Mouse (Mus musculus) large intestine, adult 2 months (tissue): ENCODE data around the gene Gpr39. TPM values are rescaled to one million over a fixed set of nuclear protein-coding genes. Genes with fewer than 3 reads are reported as not detected.
"Not testable (repeated sequence)": the region's sequence is repeated elsewhere in the genome, so short reads cannot be mapped to it uniquely, and the experiment has no call there.

ENCODE experiments used
- DNase-seq: peaks from one replicate; pipeline ENCODE4 v3.0.0-alpha.2; 2012; ENCODE audit warnings: low read depth, low spot score
- WGBS: fragments of 180-500 bp; shearing (Covaris S2); methylation state at CpG from one replicate; pipeline ENCODE4 v1.1.7; 2018; 5-methylcytosine and 5-hydroxymethylcytosine counted together
- polyA plus RNA-seq: library from polyadenylated mRNA; depleted of rRNA; stranded (reverse); fragments of >200 nt; gene quantifications from 2 replicates; pipeline ENCODE4 v1.2.3, GENCODE M21; 2012; rRNA removed

The Gpr39 gene
- polyA plus RNA-seq, result 9.2 and 32.7 TPM in 2 replicates

DNA sequence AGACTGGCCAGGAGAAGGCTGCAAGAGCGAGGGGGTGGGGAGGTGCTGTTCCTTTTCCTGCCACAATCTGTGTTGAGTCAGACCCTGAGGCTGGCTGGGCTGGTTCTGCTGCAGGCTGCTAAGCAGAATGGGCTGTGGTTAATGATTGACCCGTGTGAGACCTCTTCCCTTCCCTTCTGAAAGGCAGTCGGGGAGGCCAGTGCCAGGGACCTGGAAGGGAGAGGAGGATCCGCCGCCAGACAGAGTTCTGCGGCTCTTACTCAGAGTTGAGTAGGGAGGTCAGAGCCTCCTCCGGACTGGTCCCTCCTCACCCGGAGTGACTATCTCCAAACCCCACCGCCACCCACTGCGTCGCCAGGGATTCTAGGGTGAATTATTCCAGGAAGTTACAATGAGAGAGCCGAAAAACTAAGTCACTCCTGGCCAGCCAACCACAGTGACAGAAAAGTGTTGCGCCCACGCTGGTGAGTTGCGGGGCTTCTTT is at the start of gene Gpr39:
TSS of gene Gpr39 (plus strand) at position 206 of the 484 bp plus-strand sequence.
- peak; percentile 88 for DNase-seq
- 19% methylated on average over 15 of the region's 15 CpGs for WGBS

DNA sequence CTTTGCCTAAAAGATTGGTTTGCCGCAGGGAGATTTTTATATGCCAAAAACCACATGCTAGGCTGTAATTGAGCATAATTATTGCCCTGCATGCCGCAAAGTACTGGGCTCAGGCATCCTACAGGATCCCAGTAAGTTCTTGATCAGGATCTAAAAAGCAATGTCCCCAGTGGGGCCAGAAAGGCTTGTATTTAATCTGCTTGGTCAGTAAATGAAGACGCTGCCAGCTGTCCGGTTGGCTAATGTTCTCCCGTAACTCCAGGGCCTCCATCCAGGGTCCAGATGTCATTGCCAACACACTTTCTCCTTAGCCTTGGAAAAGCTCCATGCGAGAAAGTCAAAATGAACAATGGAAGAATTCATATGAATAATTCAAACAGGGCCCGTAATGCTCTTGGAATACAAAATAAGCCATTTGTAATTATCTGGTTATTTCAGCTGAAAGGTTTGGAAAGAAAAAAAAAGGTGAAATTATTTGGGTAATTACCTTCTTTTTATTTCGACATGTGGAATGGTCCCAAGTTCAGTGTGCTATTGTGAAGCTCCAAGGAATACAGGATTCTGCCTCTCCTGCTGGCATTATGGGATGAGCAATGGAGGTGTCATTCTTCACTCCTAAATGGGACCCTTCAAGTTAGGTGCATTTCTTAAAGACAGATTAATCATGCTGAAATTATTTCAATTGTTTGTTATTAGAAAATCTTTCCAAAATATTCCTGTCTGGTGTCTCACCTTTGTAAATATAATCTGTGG is 37.1 kb upstream of the Gpr39 start:
- DNase-seq, result no peak
- WGBS, result 85% methylated on average over 8 of the region's 8 CpGs

DNA sequence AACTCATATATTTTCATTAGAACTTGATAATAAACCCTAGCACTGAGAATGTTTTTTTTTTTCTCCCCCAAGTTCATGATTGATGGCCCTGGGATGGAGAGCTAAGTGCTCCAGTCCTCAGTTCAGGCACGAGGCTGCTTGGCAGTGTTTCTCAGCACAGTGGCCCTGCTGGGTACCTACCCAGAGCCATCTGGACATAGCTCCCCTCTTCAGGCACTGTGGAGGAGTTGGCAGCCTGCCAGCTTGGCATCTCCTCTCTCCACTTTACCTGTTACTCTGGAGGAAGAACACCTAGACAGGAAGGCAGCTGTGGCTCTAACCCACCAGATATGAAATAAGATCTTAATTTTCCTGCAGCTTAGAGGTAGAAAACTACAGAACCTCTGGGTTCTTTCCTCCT is 33.2 kb upstream of the Gpr39 start:
- 19% methylated on average over 1 of the region's 1 CpGs for WGBS
- DNase-seq, result no peak

DNA sequence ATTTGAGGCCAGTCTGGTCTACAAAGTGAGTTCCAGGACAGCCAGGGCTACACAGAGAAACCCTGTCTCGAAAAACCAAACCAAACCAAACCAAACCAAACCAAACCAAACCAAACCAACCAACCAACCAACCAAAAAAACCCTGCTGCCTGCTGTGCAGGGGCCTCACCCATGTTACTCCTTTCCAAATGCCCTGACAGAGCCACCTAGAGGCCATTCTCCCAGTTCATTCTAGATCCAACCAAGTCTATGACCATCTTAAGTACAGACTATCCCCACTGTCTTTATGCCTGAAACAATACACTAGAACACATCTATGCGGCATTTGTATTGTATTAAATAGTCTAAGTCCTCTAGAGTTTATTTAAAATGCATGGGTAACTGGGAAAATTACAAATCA is 30.0 kb upstream of the Gpr39 start:
- not testable (repeated sequence) for DNase-seq
- 90% methylated on average over 2 of the region's 2 CpGs for WGBS

DNA sequence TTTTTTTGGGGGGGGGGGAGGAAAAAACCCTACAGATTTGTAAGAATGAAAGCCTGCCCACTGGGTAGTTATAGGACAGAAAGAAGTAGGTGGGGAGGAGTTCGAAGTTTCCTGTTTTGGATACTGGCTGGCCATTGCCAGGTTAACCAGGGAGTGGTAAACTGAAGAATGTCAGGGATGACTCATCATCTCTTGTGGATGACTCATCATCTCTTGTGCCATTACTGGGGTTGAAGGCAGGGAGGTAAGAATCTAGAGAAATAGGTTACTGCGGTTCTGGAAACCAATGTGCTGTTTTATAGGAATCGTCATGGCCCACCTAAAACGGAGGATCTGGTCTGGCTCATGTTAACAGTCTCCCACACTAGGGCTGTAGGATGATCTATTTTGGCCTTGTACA is 28.8 kb upstream of the Gpr39 start:
- 91% methylated on average over 4 of the region's 4 CpGs for WGBS
- no peak for DNase-seq

DNA sequence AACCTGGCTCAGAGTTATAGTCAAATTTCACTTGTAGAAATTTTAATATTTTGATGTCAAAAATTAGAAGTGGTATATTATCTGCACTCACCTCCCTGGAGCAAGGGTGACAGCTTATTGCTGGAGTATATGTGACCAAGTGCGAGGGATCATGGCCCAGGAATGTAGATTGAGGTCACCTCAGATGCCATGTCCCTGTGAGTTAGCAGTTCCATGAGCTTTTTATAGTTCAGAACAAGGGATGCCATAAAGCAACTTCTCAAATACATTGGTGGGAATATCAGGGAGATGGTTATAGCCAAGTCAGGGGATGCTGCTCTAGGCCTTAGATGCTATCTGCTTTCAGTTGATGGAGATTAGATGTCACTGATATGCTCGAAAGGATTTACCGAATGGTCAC is 27.7 kb upstream of the Gpr39 start:
- WGBS, result 91% methylated on average over 3 of the region's 3 CpGs
- DNase-seq, result no peak

DNA sequence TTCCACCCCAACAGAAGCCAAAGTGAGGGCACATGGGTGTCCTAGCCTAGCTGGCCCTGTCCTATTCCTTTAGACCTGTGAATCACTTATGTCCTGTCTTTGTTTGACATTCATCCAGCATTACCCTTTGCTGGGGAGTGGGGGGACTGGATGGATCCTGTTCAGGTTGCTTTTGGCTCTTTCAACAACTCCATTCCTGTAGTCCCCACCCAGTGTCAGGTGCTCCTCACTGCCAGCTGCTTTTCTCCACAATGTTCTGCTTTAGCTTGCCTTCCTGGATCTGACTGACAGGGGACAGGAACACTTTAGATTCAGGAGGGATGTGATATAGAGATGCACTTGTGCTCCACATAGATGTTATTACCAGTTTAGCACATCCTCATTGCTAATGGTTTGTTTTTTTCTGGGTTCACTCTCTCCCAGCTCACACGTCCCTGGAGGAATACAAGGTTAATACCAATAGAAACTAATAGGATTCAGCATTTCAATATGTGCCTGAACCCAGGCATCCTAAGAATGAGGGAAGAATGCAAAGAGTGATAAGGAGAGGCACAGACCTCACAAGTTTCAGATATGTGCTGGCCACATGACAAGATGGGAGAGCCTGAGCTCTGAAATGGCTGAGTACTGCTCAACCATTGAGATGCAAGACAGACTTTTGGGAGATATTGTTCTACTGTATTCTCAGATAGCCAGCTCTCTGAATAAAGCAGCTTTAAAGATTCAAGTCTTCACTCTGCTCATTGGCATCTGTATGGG is 23.8 kb upstream of the Gpr39 start:
- DNase-seq, result no peak
- WGBS, result 82% methylated on average over 1 of the region's 1 CpGs

DNA sequence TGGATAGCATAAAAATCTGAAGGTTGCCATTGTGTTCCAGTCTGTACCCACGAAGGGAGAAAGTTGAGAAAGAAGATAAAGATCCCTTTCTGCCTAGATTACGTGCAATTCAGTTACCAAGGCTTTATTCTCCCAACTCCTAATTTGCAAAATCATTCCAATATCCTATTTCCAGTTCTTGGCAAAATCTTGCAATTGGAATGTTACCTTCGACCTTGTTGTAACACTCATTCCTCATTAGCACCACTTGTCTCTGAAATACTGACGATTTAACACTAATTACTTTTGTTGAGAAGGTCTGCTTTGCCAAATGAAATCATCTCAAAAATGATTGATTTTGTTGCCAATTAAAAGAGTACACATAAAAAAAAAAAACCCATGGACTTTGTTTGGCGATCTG is 19.4 kb upstream of the Gpr39 start:
- 81% methylated on average over 5 of the region's 5 CpGs for WGBS
- DNase-seq, result no peak

DNA sequence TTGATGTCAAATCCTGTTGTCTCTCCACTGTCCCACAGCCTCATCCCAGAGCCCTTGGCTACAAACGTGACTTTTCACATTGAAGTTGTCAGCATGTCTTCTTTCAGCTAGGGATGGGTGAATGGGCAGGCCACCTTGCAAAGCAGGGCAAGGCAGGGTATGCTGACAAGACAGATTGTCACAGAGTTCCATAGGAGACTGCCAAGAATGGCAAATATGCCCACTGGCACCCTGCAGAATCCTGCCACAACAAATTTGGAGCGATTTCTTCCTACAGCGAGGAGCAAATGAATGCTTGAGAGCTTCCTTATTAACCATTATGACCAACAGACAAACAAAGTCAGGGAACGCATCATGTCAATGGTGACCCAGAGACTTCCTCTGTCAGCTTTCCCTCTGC is 16.6 kb upstream of the Gpr39 start:
- no peak for DNase-seq
- 91% methylated on average over 4 of the region's 4 CpGs for WGBS

DNA sequence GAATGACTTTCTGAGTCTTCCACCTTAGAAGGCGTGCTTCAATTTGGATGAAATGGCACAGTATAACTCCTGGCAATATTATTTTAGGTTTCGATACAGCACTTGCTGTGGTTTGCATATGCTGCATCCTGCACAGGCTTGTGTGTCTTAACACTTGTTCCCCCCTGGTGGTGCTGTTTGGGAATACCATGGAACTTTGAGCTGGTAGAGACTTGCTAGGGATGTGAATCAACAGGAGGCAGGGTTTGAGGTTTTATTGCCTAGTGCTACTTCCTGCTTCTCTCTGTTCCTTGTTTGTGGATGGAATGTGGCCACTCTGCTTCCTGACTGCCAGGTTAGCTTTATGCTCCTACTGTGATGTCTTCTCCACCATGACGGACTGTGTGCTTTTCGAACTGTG is 15.9 kb upstream of the Gpr39 start:
- DNase-seq, result no peak
- 95% methylated on average over 4 of the region's 4 CpGs for WGBS

DNA sequence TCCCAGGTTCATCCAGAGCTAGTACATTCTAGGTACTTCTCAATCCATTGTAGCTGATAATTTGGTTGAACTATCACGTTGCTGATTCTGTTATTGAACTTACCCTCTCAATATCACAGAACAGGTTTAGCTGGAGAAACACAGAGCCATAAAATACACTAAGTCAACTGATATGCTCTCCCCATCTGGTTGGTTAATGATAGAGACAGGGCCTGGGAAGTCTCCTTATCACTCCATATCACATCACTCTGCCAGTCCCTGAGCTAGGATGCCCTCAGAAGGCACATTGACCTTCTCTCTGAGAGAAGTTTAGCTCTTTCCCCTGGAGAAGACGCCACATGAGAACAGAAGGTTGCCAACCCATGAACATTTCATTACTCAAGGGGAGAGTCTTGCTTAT is 14.7 kb upstream of the Gpr39 start:
- no peak for DNase-seq
- 46% methylated on average over 2 of the region's 2 CpGs for WGBS

DNA sequence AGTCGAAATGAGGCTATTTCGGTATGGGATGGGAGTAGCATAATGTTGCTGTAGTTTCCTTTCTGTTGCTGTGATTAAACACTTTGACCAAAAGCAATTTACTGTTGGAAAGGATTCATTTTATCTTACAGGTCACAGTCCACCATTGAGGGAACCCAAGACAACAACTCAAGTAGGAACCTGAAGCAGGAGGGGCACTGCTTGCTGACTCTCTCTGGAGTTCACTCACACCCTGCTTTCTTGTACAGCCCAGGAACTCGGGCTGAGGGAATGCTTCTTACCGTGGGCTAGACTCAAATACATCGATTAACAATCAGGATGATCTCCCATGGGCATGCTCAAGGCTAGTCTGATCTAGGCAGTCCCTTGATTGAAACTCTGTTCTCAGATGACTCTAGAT is 14.1 kb upstream of the Gpr39 start:
- DNase-seq, result no peak
- WGBS, result 77% methylated on average over 5 of the region's 5 CpGs

DNA sequence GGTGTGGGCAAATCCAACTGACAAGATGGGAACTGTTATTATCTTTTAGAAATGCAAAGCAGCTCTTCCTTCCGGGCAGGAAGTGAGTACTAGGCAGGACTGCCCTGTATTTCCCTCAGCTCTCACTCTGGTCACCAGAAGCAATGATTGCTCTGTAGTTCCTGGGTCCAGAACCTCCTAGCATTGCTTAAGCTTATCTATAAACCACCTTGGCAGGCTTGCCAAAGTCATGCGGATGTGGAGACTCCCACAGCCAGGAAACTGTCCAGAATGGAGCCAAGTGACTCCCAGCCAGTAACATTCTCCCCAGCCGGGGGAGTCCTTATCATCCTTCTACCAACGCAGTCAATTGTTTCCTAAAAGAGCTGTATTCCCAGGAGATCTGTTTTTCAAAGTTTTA is 13.7 kb upstream of the Gpr39 start:
- WGBS, result 26% methylated on average over 4 of the region's 4 CpGs
- DNase-seq, result no peak

DNA sequence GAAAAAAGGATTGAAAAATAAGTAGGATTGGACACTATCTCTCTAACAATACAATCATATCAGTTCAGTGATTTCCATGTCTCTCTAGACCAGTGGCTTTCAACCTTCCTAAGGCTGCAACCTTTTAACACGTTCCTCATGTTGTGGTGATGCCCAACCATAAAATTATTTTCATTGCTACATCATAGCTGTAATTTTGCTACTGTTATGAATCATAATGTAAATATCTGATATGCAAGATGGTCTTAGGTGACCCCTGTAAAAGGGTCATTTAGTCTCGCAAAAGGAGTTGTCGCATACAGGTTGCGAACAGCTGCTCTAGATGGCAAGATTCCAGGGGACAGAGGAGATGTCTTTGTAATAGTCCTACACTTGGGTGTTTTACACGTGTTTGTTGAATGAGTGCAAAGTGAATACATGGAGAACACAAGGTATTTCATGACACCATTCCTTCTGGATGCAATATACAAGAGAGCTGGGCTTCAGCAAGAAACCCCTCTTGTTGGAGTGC is 11.6 kb upstream of the Gpr39 start:
- no peak for DNase-seq
- 28% methylated on average over 5 of the region's 5 CpGs for WGBS

DNA sequence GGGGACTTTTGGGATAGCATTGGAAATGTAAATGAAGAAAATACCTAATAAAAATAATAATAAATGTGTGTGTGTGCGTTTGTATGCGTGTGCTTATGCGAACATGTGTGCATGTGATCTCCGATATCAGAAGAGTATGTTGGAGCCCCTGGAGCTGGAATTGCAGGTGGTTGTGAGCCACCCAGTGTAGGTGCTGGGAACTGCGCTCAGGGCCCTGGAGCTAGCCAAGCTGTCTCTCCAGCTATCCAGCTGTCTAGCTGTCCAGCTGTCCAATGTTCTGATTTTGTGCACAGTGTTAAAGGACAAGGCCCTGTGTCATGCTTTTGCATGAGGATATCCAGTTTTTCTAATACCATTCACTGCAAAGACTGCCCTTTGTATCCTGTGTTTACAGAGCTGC is 7.8 kb upstream of the Gpr39 start:
- 79% methylated on average over 5 of the region's 5 CpGs for WGBS

DNA sequence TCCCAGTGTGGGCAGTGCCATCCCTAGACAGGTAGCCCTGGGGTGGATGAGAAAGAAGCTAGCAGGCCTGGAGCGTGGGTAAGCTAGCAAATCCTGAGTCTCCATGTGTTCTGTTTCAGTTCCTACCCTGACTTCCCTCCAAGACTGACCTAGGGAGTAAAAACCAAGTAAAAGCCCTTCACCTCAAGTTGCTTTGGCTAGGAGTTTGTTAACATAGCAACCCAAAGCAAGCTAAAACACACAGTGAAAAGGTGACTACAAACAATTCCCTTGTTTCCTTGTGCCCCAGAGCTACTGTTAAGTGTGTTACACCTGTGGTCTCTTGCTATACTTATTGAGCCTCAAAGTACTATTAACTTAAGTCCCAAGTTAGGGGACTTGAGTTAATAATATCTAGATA is 1.6 kb upstream of the Gpr39 start:
- DNase-seq, result no peak
- 96% methylated on average over 1 of the region's 1 CpGs for WGBS

More for the DNA sequence above, 7.8 kb upstream of the Gpr39 start:
- no peak for DNase-seq

DNA sequence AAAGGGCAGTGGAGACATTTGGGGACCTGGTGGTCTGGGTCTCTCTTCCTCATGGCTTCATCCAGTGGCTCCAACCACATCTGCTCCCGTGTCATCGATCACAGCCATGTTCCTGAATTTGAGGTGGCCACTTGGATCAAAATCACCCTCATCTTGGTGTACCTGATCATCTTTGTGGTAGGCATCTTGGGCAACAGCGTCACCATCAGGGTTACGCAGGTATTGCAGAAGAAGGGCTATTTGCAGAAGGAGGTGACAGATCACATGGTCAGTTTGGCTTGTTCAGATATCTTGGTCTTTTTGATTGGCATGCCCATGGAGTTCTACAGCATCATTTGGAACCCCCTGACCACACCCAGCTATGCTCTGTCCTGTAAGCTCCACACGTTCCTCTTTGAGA is 491 bp downstream of the Gpr39 start:
- DNase-seq, result peak; percentile 50
- 38% methylated on average over 5 of the region's 5 CpGs for WGBS

DNA sequence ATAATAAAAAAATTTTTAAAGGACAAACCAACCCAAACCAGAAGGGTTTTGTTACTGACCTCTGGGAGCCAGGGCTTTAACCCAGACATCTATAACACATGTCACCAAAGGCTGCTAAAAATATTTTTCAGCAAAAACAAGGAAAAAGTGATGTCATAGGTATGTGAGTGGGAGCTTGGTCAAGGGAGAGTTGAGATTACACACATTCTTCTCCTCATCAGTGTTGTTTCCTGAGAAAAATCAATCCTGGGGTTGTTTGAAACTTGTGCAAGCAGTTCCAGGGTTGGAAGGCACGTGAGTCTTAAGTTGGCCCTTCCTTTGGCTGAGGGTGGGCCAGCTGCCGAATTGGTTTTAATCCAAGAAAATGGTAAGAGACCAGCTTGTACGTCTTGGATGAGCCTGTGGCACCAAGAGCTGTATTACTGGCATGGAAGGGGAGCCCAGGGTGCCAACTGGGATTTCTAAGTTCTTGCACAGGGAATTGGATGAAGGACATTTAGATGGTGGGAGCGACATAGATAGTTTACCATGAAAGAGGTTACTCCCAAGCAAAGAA is 2.8 kb downstream of the Gpr39 start:
- 72% methylated on average over 4 of the region's 4 CpGs for WGBS
- no peak for DNase-seq

DNA sequence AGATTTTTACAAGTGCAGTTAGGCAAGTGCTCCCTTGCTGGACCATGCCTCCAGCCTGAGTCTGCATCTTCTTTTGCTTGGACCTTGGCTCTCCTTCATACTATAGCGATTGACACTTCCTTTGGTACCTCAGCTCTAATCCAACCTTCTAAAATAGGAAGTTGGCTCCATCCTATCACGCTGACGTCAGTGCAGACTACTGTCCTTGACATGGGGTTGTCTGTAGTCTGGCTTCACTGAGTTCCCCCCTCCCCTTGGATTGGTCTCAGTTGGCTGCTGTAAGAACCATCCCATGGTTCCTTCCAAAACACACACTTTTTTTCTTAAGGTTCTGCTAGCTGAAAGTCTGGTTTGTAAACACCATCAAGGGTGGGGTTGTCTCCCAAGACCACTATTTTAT is 7.6 kb downstream of the Gpr39 start:
- DNase-seq, result no peak
- 81% methylated on average over 3 of the region's 3 CpGs for WGBS

DNA sequence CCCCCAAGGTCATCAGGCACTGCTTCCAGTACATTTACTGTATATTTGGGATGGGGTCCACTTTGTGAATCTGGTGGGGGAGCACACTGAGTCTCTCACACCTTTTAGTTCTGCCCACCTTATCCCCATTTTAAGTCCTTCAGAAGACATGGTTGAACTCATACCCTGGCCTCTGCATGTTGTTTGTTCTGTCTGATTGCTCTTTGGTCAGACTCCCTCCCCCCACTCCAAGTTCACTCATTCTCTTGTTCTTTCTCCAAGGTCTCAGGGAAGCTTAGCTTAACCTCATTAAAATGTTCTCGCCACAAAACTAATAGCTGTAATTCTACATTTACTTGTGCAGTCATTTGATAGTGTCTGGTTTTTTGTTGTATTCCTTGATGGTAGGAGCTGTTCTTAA is 8.5 kb downstream of the Gpr39 start:
- WGBS, result 56% methylated on average over 1 of the region's 1 CpGs

More for the DNA sequence above, 8.5 kb downstream of the Gpr39 start:
- no peak for DNase-seq
